Mouse (Mus musculus) testis, postnatal 14 days (tissue): ENCODE measurements around the gene Tec.
A peak's percentile ranks its signal among the peaks of the same experiment; 100 is the strongest.

Experiments
- DNase-seq: peaks from one replicate; pipeline ENCODE4 v3.0.0; 2021; ENCODE audit warnings: low spot score

Tec gene

GRCm38 (mm10) chr5:72783123-72783522 is 85.2 kb downstream of the Tec start:
- DNase-seq: no peak

GRCm38 (mm10) chr5:72781776-72782175 is 86.5 kb downstream of the Tec start:
- DNase-seq: no peak

GRCm38 (mm10) chr5:72776595-72776994 is 91.7 kb downstream of the Tec start:
- DNase-seq: no peak

GRCm38 (mm10) chr5:72776127-72776526 is 92.2 kb downstream of the Tec start:
- no peak for DNase-seq

GRCm38 (mm10) chr5:72769841-72770240 is 98.4 kb downstream of the Tec start:
- DNase-seq: no peak

GRCm38 (mm10) chr5:72763546-72763945 is 104.7 kb downstream of the Tec start:
- DNase-seq: no peak

GRCm38 (mm10) chr5:72763025-72763424 is 105.3 kb downstream of the Tec start:
- no peak for DNase-seq

GRCm38 (mm10) chr5:72761758-72762157 is 106.5 kb downstream of the Tec start:
- DNase-seq: no peak

- DNase-seq: no peak
Measured at GRCm38 (mm10) chr5:72761237-72761636, 107.0 kb downstream of the Tec start.

- no peak for DNase-seq
Measured at GRCm38 (mm10) chr5:72758925-72759924, 109.1 kb downstream of the Tec start.

- DNase-seq: no peak
Measured at GRCm38 (mm10) chr5:72757155-72757773, 111.0 kb downstream of the Tec start.

GRCm38 (mm10) chr5:72755941-72756340 is 112.3 kb downstream of the Tec start:
- no peak for DNase-seq

- no peak for DNase-seq
Measured at GRCm38 (mm10) chr5:72755035-72755434, 113.2 kb downstream of the Tec start.

- no peak for DNase-seq
Measured at GRCm38 (mm10) chr5:72752585-72752984, 115.7 kb downstream of the Tec start, which contains the start of gene Txk. TSS of gene Txk (minus strand) at chr5:72752777.

GRCm38 (mm10) chr5:72751056-72751758 is 117.1 kb downstream of the Tec start:
- DNase-seq: no peak

- no peak for DNase-seq
Measured at GRCm38 (mm10) chr5:72750226-72750625, 118.1 kb downstream of the Tec start.

- peak; percentile 59 for DNase-seq
Measured at GRCm38 (mm10) chr5:72748659-72749265, 119.5 kb downstream of the Tec start.

GRCm38 (mm10) chr5:72747384-72747783 is 120.9 kb downstream of the Tec start:
- DNase-seq: no peak

- DNase-seq: no peak
Measured at GRCm38 (mm10) chr5:72746461-72746860, 121.8 kb downstream of the Tec start.

GRCm38 (mm10) chr5:72743103-72743502 is 125.2 kb downstream of the Tec start:
- no peak for DNase-seq

GRCm38 (mm10) chr5:72736868-72737267 is 131.4 kb downstream of the Tec start:
- no peak for DNase-seq

- DNase-seq: no peak
Measured at GRCm38 (mm10) chr5:72736437-72736836, 131.8 kb downstream of the Tec start.
